Mouse (Mus musculus) gastrocnemius, adult 8-10 months (tissue): ENCODE results near the gene Zfpm1. TPM values are rescaled to one million over a fixed set of nuclear protein-coding genes. Genes with fewer than 3 reads are reported as not detected.
A peak's percentile ranks its signal among the peaks of the same experiment; 100 is the strongest.
"Not testable (repeated sequence)": the region's sequence is repeated elsewhere in the genome, so short reads cannot be mapped to it uniquely, and the experiment has no call there.

Source experiments
- DNase-seq, 2 experiments: peaks; one replicate each; pipeline ENCODE4 v3.0.0; 2022; ENCODE audit warnings: low spot score in 2 of 2
- total RNA-seq, 4 experiments: library from RNA; stranded (reverse); gene quantifications; 2 replicates each; pipeline ENCODE4 v1.2.4; 2022

The Zfpm1 gene
- total RNA-seq, 4 experiments from 2014 or later, result 4.7 to 9.2 (median 6.3) TPM

DNA sequence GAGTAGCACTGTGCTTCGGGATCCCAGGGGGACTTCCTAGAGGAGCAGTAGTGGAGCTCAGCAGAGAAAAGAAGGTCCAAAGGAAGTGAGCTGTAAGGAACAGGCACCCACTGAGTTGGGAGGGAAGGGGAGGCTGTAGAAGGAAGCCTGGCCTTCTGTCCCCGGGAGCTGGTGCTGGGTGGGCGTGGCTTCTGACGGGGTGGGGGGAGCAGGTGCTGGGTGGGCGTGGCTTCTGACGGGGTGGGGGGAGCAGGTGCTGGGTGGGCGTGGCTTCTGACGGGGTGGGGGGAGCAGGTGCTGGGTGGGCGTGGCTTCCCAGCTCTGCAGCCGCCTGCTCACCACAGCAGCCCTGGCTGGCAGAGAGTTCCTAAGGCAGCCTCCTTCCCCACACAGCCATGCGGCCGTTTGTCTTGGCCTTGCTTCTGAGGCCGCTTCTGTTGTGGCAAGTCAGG lies 42.0 kb downstream of the Zfpm1 start:
- not testable (repeated sequence) for DNase-seq

DNA sequence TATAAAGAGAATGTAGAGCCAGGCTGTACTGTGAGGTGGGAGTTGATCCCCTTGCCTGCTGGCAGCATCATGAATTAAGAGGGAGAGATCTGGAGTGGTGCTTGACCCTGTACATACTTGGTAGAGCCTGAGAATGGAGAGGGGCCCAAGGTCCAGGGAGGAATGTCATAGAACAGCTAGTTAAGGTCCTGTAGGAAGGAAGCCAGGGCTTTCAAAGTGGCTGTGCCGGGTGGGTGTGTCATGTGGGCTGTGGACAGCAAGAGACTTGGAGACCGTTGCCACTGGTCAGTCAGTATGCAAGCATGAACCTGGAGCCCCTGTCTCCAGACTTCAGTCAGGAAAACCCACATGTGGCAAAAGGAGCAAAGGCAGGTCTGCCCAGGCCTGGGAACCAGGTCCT lies 43.3 kb downstream of the Zfpm1 start:
- no peak for DNase-seq

DNA sequence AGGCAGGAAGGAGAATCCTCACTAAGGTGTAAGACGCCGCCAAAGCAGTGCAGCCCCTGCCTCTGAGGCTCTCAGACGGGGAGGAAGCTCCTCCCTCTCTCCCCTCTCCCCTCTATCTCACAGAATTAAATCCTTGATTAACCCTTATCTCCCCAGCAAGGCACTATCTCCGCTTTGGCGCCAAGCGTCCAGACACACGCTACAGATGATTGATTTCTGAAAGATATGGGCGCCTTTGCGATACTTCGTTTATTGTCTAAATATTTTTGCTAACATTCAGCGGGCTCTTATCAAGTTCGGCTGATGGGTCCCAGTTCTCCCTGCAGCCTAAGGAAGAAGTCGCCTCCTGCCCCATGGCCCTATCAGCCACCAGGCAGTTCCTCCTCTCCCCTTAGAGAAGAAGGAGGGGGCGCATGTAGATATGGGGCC lies 44.2 kb downstream of the Zfpm1 start:
- DNase-seq, result no peak

GRCm38 (mm10) chr8:122329072-122329471 lies 47.1 kb downstream of the Zfpm1 start:
- DNase-seq, result no peak

DNA sequence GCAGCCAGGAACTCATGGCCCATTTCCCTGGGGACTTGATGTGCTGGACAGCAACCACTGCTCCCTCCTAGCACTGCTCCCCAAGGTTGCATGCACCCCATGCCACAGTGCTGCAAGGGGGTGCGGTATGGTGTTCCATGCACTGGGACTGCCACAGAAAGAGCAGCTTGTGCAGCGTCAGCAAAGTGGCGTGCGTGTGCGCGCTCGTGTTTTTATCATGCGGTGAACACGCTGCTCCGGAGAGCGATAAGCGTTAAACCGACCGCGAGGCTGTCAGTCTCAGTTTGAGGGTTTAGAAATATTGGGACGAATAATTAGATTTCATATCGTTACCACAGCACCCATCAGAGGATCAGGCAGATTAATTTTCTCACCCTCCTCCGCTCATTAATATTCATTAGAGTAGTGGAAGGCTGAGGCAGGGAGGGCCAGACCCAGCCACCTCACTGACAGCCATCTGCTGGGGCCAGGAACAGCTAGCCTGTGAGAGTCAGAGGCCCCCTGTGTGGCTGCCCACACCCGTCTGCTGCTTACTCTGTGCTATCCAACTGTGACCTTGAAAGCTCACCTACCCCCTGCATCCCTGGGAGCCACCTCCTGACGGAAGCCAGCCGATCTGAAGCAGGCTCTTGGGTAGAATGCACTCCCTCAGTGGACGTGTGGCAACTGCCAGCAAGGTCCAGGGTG lies 47.8 kb downstream of the Zfpm1 start:
- no peak for DNase-seq

GRCm38 (mm10) chr8:122330446-122331133 lies 48.6 kb downstream of the Zfpm1 start:
- DNase-seq, result no peak

- no peak for DNase-seq
These were observed 49.2 kb downstream of the Zfpm1 start for GRCm38 (mm10) chr8:122331134-122331523.

DNA sequence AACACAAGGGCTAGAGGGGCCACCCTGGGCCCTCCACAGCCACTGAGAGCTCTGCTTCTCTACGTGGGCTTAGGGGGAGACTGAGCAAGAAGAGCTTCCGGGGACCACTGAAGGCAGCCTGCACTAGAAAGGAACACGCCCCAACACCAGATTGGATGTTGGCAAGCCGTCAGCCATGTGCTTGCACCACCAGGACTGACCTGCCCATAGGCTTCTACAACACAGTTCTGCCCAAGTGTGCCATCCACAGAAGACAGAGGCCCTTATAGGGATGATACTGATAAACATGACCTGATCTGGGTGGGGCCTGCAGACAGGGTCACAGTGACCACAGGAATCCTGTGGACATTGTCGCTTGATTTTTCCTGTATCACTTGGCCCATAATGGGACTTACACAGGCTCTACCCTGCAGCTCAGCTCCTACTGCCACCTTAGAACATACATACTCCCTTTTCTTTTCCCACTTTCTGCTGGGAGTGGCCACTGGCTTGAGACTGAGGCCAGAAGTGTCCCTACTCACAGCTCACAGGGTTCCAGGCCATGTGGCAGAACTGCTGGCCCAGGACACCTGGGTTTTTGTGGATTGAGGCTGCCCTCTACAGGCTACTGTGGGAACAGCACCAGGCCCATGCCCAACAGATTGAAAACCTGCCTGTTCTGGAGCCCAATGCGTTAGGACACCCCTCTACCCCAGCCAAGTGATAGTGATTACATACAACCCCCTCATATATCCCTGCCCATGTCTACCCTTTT lies 51.0 kb downstream of the Zfpm1 start:
- peak; percentile 72 to 74 for DNase-seq

GRCm38 (mm10) chr8:122333531-122333930 lies 51.6 kb downstream of the Zfpm1 start:
- no peak for DNase-seq

DNA sequence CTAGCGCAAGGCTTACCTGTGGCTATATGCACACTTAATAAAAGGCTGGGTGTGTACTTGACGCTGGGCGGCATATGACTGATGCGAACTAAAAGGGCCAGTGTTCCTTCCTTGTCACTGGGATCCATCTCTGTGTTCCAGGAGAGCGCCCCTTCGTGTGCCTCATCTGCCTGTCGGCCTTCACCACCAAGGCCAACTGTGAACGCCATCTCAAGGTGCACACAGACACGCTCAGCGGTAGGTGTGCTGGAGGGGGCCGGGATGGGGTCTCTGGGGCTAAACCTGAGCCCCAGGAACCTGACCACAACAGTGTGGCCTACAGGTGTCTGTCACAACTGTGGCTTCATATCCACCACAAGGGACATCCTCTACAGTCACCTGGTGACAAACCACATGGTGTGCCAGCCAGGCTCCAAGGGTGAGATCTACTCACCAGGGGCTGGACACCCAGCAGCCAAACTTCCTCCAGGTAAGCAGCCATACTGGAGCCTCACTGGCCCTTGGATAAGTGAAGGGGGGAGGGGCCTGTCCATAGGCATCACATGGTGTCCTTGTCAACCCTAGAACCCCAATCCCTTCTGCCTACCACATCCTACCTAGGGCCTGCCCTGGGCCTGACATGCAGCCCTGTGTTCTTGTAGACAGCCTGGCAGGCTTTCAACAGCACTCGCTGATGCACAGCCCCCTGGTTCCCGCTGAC lies 53.0 kb downstream of the Zfpm1 start:
- no peak for DNase-seq

DNA sequence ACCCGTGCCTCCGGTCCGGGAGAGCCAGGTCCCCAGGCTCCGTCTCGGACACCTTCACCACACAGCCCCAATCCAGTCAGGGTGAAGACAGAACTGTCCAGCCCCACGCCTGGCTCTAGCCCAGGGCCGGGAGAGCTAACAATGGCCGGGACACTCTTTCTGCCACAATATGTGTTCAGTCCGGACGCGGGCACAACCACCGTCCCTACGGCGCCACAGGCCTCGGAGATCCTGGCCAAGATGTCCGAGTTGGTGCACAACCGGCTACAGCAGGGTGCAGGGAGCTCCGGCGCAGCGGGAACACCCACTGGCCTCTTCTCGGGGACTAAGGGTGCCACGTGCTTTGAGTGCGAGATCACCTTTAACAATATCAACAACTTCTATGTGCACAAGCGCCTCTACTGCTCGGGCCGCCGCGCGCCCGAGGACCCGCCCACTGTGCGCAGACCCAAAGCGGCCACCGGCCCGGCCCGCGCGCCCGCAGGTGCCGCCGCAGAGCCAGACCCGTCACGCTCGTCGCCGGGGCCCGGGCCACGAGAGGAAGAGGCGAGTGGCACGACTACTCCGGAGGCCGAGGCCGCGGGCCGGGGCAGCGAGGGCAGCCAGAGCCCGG lies 53.8 kb downstream of the Zfpm1 start:
- no peak for DNase-seq

DNA sequence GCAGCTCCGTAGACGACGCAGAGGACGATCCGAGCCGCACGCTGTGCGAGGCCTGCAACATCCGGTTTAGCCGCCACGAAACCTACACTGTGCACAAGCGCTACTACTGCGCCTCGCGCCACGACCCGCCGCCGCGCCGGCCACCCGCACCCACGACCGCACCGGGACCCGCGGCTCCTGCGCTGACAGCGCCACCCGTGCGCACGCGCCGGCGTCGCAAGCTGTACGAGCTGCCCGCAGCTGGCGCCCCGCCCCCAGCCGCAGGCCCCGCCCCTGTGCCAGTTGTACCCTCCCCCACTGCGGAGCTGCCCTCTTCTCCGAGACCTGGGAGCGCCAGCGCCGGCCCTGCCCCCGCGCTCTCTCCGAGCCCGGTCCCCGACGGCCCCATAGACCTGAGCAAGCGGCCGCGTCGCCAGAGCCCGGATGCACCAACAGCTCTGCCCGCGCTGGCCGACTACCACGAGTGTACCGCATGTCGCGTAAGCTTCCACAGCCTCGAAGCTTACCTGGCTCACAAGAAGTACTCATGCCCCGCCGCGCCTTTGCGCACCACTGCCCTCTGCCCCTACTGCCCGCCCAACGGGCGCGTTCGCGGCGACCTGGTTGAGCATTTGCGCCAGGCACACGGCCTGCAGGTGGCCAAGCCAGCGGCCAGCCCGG lies 54.4 kb downstream of the Zfpm1 start:
- peak in 1 of 2 experiments; percentile 36 for DNase-seq

- DNase-seq, result no peak
These were observed 56.9 kb downstream of the Zfpm1 start for GRCm38 (mm10) chr8:122338852-122339251.

DNA sequence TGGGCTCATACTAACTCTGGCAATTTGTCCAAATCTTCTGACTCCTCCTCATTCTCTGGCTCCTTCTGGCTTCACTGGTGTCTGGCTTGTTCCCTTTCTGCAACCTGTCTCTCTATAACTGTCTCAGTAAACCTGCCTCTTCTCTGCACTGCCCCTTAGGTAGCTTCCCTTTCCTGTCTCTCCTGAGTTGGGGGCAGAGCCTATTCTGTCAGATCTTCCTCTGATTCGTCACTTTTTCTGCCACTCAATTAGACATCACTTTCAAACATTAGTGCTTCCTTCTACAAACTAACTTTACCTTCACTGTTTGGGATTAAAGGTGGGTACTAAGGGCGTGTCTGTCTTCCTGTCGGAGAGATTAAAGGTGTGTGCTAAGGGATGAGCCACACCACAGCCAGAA lies 58.8 kb downstream of the Zfpm1 start:
- DNase-seq, result no peak

GRCm38 (mm10) chr8:122341790-122342189 lies 59.8 kb downstream of the Zfpm1 start:
- no peak for DNase-seq

GRCm38 (mm10) chr8:122342362-122342761 lies 60.4 kb downstream of the Zfpm1 start:
- DNase-seq, result no peak

GRCm38 (mm10) chr8:122342806-122343209 lies 60.9 kb downstream of the Zfpm1 start:
- no peak for DNase-seq

DNA sequence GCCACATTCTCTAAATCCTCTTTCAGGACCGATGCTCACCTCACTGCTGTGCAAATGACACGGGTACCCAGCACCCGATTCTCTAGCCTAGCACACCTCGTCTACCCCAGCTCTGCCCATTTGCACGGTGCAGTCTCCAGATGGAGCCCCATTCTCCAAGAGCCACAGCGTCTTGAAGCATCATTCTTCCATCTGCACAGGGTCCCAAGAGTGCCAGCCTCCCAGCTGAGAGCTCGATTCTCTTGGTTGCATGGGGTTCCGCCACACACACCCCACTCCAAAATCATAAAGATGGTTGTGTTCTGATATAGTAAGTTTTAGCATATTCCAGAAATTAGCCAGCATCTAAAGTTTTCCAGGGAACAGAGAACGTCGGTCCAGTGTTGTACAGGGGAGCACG lies 61.4 kb downstream of the Zfpm1 start:
- no peak for DNase-seq

GRCm38 (mm10) chr8:122343758-122344157 lies 61.8 kb downstream of the Zfpm1 start:
- no peak for DNase-seq

DNA sequence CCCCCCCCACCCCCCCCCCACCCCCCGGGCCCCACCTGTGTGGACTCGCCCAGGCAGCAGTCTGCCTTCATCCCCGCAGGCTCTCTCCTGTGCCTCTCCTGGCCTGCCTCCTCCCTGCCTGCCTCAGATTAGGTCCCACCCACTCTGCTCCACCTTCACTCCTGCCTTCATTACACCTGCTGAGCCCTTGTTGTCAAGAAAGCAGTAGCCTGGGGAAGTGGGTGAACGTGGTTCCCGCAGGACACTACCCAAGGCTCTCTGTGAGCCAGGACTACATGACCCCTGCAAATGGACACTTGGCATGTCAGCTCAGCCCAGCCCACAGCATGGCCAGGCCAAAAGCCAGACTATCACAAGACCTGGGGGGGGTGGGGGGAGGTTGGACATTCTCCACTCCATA lies 62.3 kb downstream of the Zfpm1 start:
- no peak for DNase-seq
